Mouse (Mus musculus): ENCODE results near the gene Cacna1h. TPM values are rescaled to one million over a fixed set of nuclear protein-coding genes. Genes with fewer than 3 reads are reported as not detected.

Gene Cacna1h
- polyA plus RNA-seq, 1 experiment from 2014 or later, result 3.5 TPM

- Histone ChIP-seq H3K4me1 (ENCODE audit: insufficient read depth, low read length) (peaks cover 36% of the 10 kb centered on the region), H3K9me3 (ENCODE audit: low read length) (no peaks in the 10 kb centered on the region), H3K36me3 (ENCODE audit: insufficient read depth, low read length) (no peaks in the 10 kb centered on the region), H3K27me3 (ENCODE audit: insufficient read depth, low read length) (no peaks in the 10 kb centered on the region), H3K9ac (replicated peaks; ENCODE audit: low read length) (no peak overlapping the region), H3K27ac (ENCODE audit: low read length) (0 out of 2 replicates have a peak overlapping the region, but pooled peaks have one; percentile 10), H3K4me2 (replicated peaks; ENCODE audit: low read depth, low read length) (no peak overlapping the region), H3K4me3 (ENCODE audit: low read length) (no peak overlapping the region)
- no peak for ATAC-seq (ENCODE audit: low FRiP score, low TSS enrichment)
- 67% methylated on average over 13 of the region's 13 CpGs for WGBS
Measured at GRCm38 (mm10) chr17:25402224-25402623, 31.4 kb downstream of the Cacna1h start.

- Histone ChIP-seq H3K27me3 (ENCODE audit: insufficient read depth, low read length) (no peaks in the 10 kb centered on the region), H3K4me2 (replicated peaks; ENCODE audit: low read depth, low read length) (no peak overlapping the region), H3K36me3 (ENCODE audit: insufficient read depth, low read length) (no peaks in the 10 kb centered on the region), H3K9ac (replicated peaks; ENCODE audit: low read length) (no peak overlapping the region), H3K4me1 (ENCODE audit: insufficient read depth, low read length) (peaks cover 31% of the 10 kb centered on the region), H3K27ac (ENCODE audit: low read length) (no peak overlapping the region), H3K4me3 (ENCODE audit: low read length) (no peak overlapping the region), H3K9me3 (ENCODE audit: low read length) (no peaks in the 10 kb centered on the region)
- no peak for ATAC-seq (ENCODE audit: low FRiP score, low TSS enrichment)
- 48% methylated on average over 4 of the region's 4 CpGs for WGBS
Measured at GRCm38 (mm10) chr17:25401491-25401890, 32.1 kb downstream of the Cacna1h start.

GRCm38 (mm10) chr17:25400443-25400842, 33.1 kb downstream of the Cacna1h start:
- Histone ChIP-seq H3K27ac (ENCODE audit: low read length) (no peak overlapping the region), H3K36me3 (ENCODE audit: insufficient read depth, low read length) (no peaks in the 10 kb centered on the region), H3K9me3 (ENCODE audit: low read length) (no peaks in the 10 kb centered on the region), H3K4me1 (ENCODE audit: insufficient read depth, low read length) (peaks cover 21% of the 10 kb centered on the region), H3K4me2 (replicated peaks; ENCODE audit: low read depth, low read length) (no peak overlapping the region), H3K27me3 (ENCODE audit: insufficient read depth, low read length) (no peaks in the 10 kb centered on the region), H3K4me3 (ENCODE audit: low read length) (no peak overlapping the region), H3K9ac (replicated peaks; ENCODE audit: low read length) (no peak overlapping the region)
- no peak for ATAC-seq (ENCODE audit: low FRiP score, low TSS enrichment)
- WGBS, result 5% methylated on average over 7 of the region's 7 CpGs

GRCm38 (mm10) chr17:25398520-25398838, 35.1 kb downstream of the Cacna1h start:
- ATAC-seq (ENCODE audit: low FRiP score, low TSS enrichment), result no peak
- Histone ChIP-seq H3K27ac (ENCODE audit: low read length) (no peak overlapping the region), H3K27me3 (ENCODE audit: insufficient read depth, low read length) (no peaks in the 10 kb centered on the region), H3K4me1 (ENCODE audit: insufficient read depth, low read length) (peaks cover 13% of the 10 kb centered on the region), H3K4me3 (ENCODE audit: low read length) (no peak overlapping the region), H3K4me2 (replicated peaks; ENCODE audit: low read depth, low read length) (no peak overlapping the region), H3K36me3 (ENCODE audit: insufficient read depth, low read length) (no peaks in the 10 kb centered on the region), H3K9ac (replicated peaks; ENCODE audit: low read length) (no peak overlapping the region), H3K9me3 (ENCODE audit: low read length) (no peaks in the 10 kb centered on the region)
- 49% methylated on average over 13 of the region's 13 CpGs for WGBS

GRCm38 (mm10) chr17:25397804-25398519, 35.6 kb downstream of the Cacna1h start:
- 35% methylated on average over 14 of the region's 14 CpGs for WGBS
- Histone ChIP-seq H3K27me3 (ENCODE audit: insufficient read depth, low read length) (no peaks in the 10 kb centered on the region), H3K4me1 (ENCODE audit: insufficient read depth, low read length) (peaks cover 13% of the 10 kb centered on the region), H3K36me3 (ENCODE audit: insufficient read depth, low read length) (no peaks in the 10 kb centered on the region), H3K4me2 (replicated peaks; ENCODE audit: low read depth, low read length) (no peak overlapping the region), H3K9ac (replicated peaks; ENCODE audit: low read length) (no peak overlapping the region), H3K27ac (ENCODE audit: low read length) (no peak overlapping the region), H3K9me3 (ENCODE audit: low read length) (no peaks in the 10 kb centered on the region), H3K4me3 (ENCODE audit: low read length) (no peak overlapping the region)
- 0 out of 2 replicates have a peak, but pooled peaks have one; percentile 10 for ATAC-seq (ENCODE audit: low FRiP score, low TSS enrichment)

- H3K9me3 ChIP-seq (ENCODE audit: low read length), result no peaks in the 10 kb centered on the region
- H3K4me2 ChIP-seq (replicated peaks; ENCODE audit: low read depth, low read length), result no peak overlapping the region
- no peak for ATAC-seq (ENCODE audit: low FRiP score, low TSS enrichment)
- no peak overlapping the region for H3K9ac ChIP-seq (replicated peaks; ENCODE audit: low read length)
- WGBS, result 85% methylated on average over 4 of the region's 4 CpGs
- no peaks in the 10 kb centered on the region for H3K4me1 ChIP-seq (ENCODE audit: insufficient read depth, low read length)
- H3K36me3 ChIP-seq (ENCODE audit: insufficient read depth, low read length), result no peaks in the 10 kb centered on the region
- no peaks in the 10 kb centered on the region for H3K27me3 ChIP-seq (ENCODE audit: insufficient read depth, low read length)
- no peak overlapping the region for H3K27ac ChIP-seq (ENCODE audit: low read length)
- no peak overlapping the region for H3K4me3 ChIP-seq (ENCODE audit: low read length)
Measured at GRCm38 (mm10) chr17:25394526-25394925, 39.1 kb downstream of the Cacna1h start.

GRCm38 (mm10) chr17:25374011-25374410, 59.6 kb downstream of the Cacna1h start:
- Histone ChIP-seq H3K9ac (replicated peaks; ENCODE audit: low read length) (no peak overlapping the region), H3K4me2 (replicated peaks; ENCODE audit: low read depth, low read length) (no peak overlapping the region), H3K27ac (ENCODE audit: low read length) (no peak overlapping the region), H3K4me1 (ENCODE audit: insufficient read depth, low read length) (no peaks in the 10 kb centered on the region), H3K9me3 (ENCODE audit: low read length) (no peaks in the 10 kb centered on the region), H3K4me3 (ENCODE audit: low read length) (no peak overlapping the region), H3K36me3 (ENCODE audit: insufficient read depth, low read length) (no peaks in the 10 kb centered on the region), H3K27me3 (ENCODE audit: insufficient read depth, low read length) (no peaks in the 10 kb centered on the region)
- 0 out of 2 replicates have a peak, but pooled peaks have one; percentile 36 for ATAC-seq (ENCODE audit: low FRiP score, low TSS enrichment)
- 36% methylated on average over 9 of the region's 9 CpGs for WGBS

GRCm38 (mm10) chr17:25372491-25372890, 61.1 kb downstream of the Cacna1h start:
- no peaks in the 10 kb centered on the region for H3K4me1 ChIP-seq (ENCODE audit: insufficient read depth, low read length)
- no peaks in the 10 kb centered on the region for H3K27me3 ChIP-seq (ENCODE audit: insufficient read depth, low read length)
- no peak for ATAC-seq (ENCODE audit: low FRiP score, low TSS enrichment)
- no peak overlapping the region for H3K4me3 ChIP-seq (ENCODE audit: low read length)
- H3K9ac ChIP-seq (replicated peaks; ENCODE audit: low read length), result no peak overlapping the region
- WGBS, result 63% methylated on average over 8 of the region's 8 CpGs
- no peak overlapping the region for H3K4me2 ChIP-seq (replicated peaks; ENCODE audit: low read depth, low read length)
- H3K36me3 ChIP-seq (ENCODE audit: insufficient read depth, low read length), result no peaks in the 10 kb centered on the region
- no peaks in the 10 kb centered on the region for H3K9me3 ChIP-seq (ENCODE audit: low read length)
- no peak overlapping the region for H3K27ac ChIP-seq (ENCODE audit: low read length)

GRCm38 (mm10) chr17:25368973-25369372, 64.6 kb downstream of the Cacna1h start, which contains the start of gene Tpsg1:
Tpsg1 (plus strand) TSS chr17:25369273.
- H3K27me3 ChIP-seq (ENCODE audit: insufficient read depth, low read length), result no peaks in the 10 kb centered on the region
- ATAC-seq (ENCODE audit: low FRiP score, low TSS enrichment), result no peak
- no peak within 1 kb of the TSS for H3K27ac ChIP-seq (ENCODE audit: low read length)
- H3K4me3 ChIP-seq (ENCODE audit: low read length), result no peak within 1 kb of the TSS
- no peak within 1 kb of the TSS for H3K4me2 ChIP-seq (replicated peaks; ENCODE audit: low read depth, low read length)
- H3K4me1 ChIP-seq (ENCODE audit: insufficient read depth, low read length), result no peaks in the 10 kb centered on the region
- H3K36me3 ChIP-seq (ENCODE audit: insufficient read depth, low read length), result no peaks in the 10 kb centered on the region
- 77% methylated on average over 3 of the region's 3 CpGs for WGBS
- no peaks in the 10 kb centered on the region for H3K9me3 ChIP-seq (ENCODE audit: low read length)
- H3K9ac ChIP-seq (replicated peaks; ENCODE audit: low read length), result no peak within 1 kb of the TSS

- Histone ChIP-seq H3K27ac (ENCODE audit: low read length) (no peak within 1 kb of the TSS), H3K4me3 (ENCODE audit: low read length) (no peak within 1 kb of the TSS), H3K27me3 (ENCODE audit: insufficient read depth, low read length) (no peaks in the 10 kb centered on the region), H3K9me3 (ENCODE audit: low read length) (no peaks in the 10 kb centered on the region), H3K4me1 (ENCODE audit: insufficient read depth, low read length) (no peaks in the 10 kb centered on the region), H3K4me2 (replicated peaks; ENCODE audit: low read depth, low read length) (no peak within 1 kb of the TSS), H3K9ac (replicated peaks; ENCODE audit: low read length) (no peak within 1 kb of the TSS), H3K36me3 (ENCODE audit: insufficient read depth, low read length) (no peaks in the 10 kb centered on the region)
- no peak for ATAC-seq (ENCODE audit: low FRiP score, low TSS enrichment)
- WGBS, result 75% methylated on average over 2 of the region's 2 CpGs
Measured at GRCm38 (mm10) chr17:25366005-25366404, 67.6 kb downstream of the Cacna1h start, which contains the start of gene Tpsb2. Tpsb2 (plus strand) TSS chr17:25366305.

Measured in kidney, embryonic 16.5 days (tissue).